Mouse (Mus musculus) frontal cortex, postnatal 14 days (tissue): ENCODE measurements around the gene Minos1.

Experiments
- DNase-seq, 2 experiments: peaks; one replicate each; pipeline ENCODE4 v3.0.0; 2022; ENCODE audit warnings: low spot score in 2 of 2

The Minos1 gene

GRCm38 (mm10) chr4:139144577-139144976 is 13.7 kb upstream of the Minos1 start:
- DNase-seq: no peak

GRCm38 (mm10) chr4:139142985-139143384 is 12.1 kb upstream of the Minos1 start:
- no peak for DNase-seq

GRCm38 (mm10) chr4:139141785-139142184 is 10.9 kb upstream of the Minos1 start:
- no peak for DNase-seq

GRCm38 (mm10) chr4:139140267-139140666 is 9.4 kb upstream of the Minos1 start:
- no peak for DNase-seq

GRCm38 (mm10) chr4:139136011-139136410 is 5.1 kb upstream of the Minos1 start:
- no peak for DNase-seq

- no peak for DNase-seq
Observed at GRCm38 (mm10) chr4:139133109-139133508, 2.2 kb upstream of the Minos1 start.

GRCm38 (mm10) chr4:139131858-139132672 is 1.2 kb upstream of the Minos1 start:
- no peak for DNase-seq

GRCm38 (mm10) chr4:139129806-139130700 is 860 bp downstream of the Minos1 start:
- DNase-seq: peak; percentile 16 to 20

- DNase-seq: no peak
Observed at GRCm38 (mm10) chr4:139126475-139126874, 4.4 kb downstream of the Minos1 start.

GRCm38 (mm10) chr4:139124940-139125339 is 6.0 kb downstream of the Minos1 start:
- no peak for DNase-seq

GRCm38 (mm10) chr4:139122557-139122956 is 8.4 kb downstream of the Minos1 start:
- no peak for DNase-seq

GRCm38 (mm10) chr4:139120998-139121397 is 9.9 kb downstream of the Minos1 start:
- DNase-seq: no peak

GRCm38 (mm10) chr4:139120281-139120814 is 10.6 kb downstream of the Minos1 start:
- DNase-seq: no peak

- DNase-seq: no peak
Observed at GRCm38 (mm10) chr4:139116356-139117063, 14.4 kb downstream of the Minos1 start.

GRCm38 (mm10) chr4:139115721-139116120 is 15.2 kb downstream of the Minos1 start:
- no peak for DNase-seq

GRCm38 (mm10) chr4:139112482-139112881 is 18.4 kb downstream of the Minos1 start:
- DNase-seq: no peak

- DNase-seq: no peak
Observed at GRCm38 (mm10) chr4:139111421-139111820, 19.5 kb downstream of the Minos1 start.

GRCm38 (mm10) chr4:139110858-139111257 is 20.1 kb downstream of the Minos1 start:
- DNase-seq: no peak

GRCm38 (mm10) chr4:139105453-139105852 is 25.5 kb downstream of the Minos1 start:
- DNase-seq: no peak

- no peak for DNase-seq
Observed at GRCm38 (mm10) chr4:139101546-139101945, 29.4 kb downstream of the Minos1 start.

- DNase-seq: no peak
Observed at GRCm38 (mm10) chr4:139100326-139100725, 30.6 kb downstream of the Minos1 start.

GRCm38 (mm10) chr4:139096201-139096600 is 34.7 kb downstream of the Minos1 start:
- DNase-seq: no peak
